Mouse (Mus musculus): ENCODE data around the gene Hist1h2bg.
"Not testable (repeated sequence)": the region's sequence is repeated elsewhere in the genome, so short reads cannot be mapped to it uniquely, and the experiment has no call there.

Gene Hist1h2bg

GRCm38 (mm10) chr13:23583387-23584068 lies 12.3 kb downstream of the Hist1h2bg start:
- no peak for DNase-seq (ENCODE audit: low spot score)

- DNase-seq (ENCODE audit: low spot score): no peak
Measured at GRCm38 (mm10) chr13:23584331-23584730, 13.1 kb downstream of the Hist1h2bg start.

- DNase-seq (ENCODE audit: low spot score): peak; percentile 66
Measured at GRCm38 (mm10) chr13:23585029-23585441, 13.8 kb downstream of the Hist1h2bg start.

- peak; percentile 69 for DNase-seq (ENCODE audit: low spot score)
Measured at GRCm38 (mm10) chr13:23585442-23586098, 14.4 kb downstream of the Hist1h2bg start.

GRCm38 (mm10) chr13:23586099-23586939 lies 15.1 kb downstream of the Hist1h2bg start:
- DNase-seq (ENCODE audit: low spot score): no peak

GRCm38 (mm10) chr13:23586940-23587225 lies 15.7 kb downstream of the Hist1h2bg start:
- no peak for DNase-seq (ENCODE audit: low spot score)

- DNase-seq (ENCODE audit: low spot score): no peak
Measured at GRCm38 (mm10) chr13:23591206-23591605, 20.0 kb downstream of the Hist1h2bg start.

GRCm38 (mm10) chr13:23591886-23592285 lies 20.7 kb downstream of the Hist1h2bg start:
- DNase-seq (ENCODE audit: low spot score): not testable (repeated sequence)

- no peak for DNase-seq (ENCODE audit: low spot score)
Measured at GRCm38 (mm10) chr13:23592614-23593013, 21.4 kb downstream of the Hist1h2bg start.

GRCm38 (mm10) chr13:23593051-23593770 lies 22.0 kb downstream of the Hist1h2bg start:
- no peak for DNase-seq (ENCODE audit: low spot score)

GRCm38 (mm10) chr13:23595185-23595584 lies 24.0 kb downstream of the Hist1h2bg start:
- no peak for DNase-seq (ENCODE audit: low spot score)

- no peak for DNase-seq (ENCODE audit: low spot score)
Measured at GRCm38 (mm10) chr13:23595622-23596372, 24.6 kb downstream of the Hist1h2bg start.

- DNase-seq (ENCODE audit: low spot score): peak; percentile 70
Measured at GRCm38 (mm10) chr13:23597957-23598356, 26.8 kb downstream of the Hist1h2bg start.

- DNase-seq (ENCODE audit: low spot score): no peak
Measured at GRCm38 (mm10) chr13:23603182-23603699, 32.0 kb downstream of the Hist1h2bg start.

GRCm38 (mm10) chr13:23604452-23604851 lies 33.3 kb downstream of the Hist1h2bg start:
- no peak for DNase-seq (ENCODE audit: low spot score)

- no peak for DNase-seq (ENCODE audit: low spot score)
Measured at GRCm38 (mm10) chr13:23605052-23605451, 33.9 kb downstream of the Hist1h2bg start.

- no peak for DNase-seq (ENCODE audit: low spot score)
Measured at GRCm38 (mm10) chr13:23609209-23609608, 38.0 kb downstream of the Hist1h2bg start.

- no peak for DNase-seq (ENCODE audit: low spot score)
Measured at GRCm38 (mm10) chr13:23609844-23610243, 38.6 kb downstream of the Hist1h2bg start.

GRCm38 (mm10) chr13:23610393-23610792 lies 39.2 kb downstream of the Hist1h2bg start:
- no peak for DNase-seq (ENCODE audit: low spot score)

GRCm38 (mm10) chr13:23611638-23612037 lies 40.4 kb downstream of the Hist1h2bg start:
- no peak for DNase-seq (ENCODE audit: low spot score)

- no peak for DNase-seq (ENCODE audit: low spot score)
Measured at GRCm38 (mm10) chr13:23620056-23620732, 49.0 kb downstream of the Hist1h2bg start.

Measured in ovary, postnatal 36 days (tissue).